Mouse (Mus musculus) retina, postnatal 7 days (tissue): ENCODE measurements around the gene Slc23a2.

Experiments
- DNase-seq: peaks from one replicate; pipeline ENCODE4 v3.0.0-alpha.2; 2012; ENCODE audit warnings: low read depth, low spot score

Slc23a2 gene

DNA sequence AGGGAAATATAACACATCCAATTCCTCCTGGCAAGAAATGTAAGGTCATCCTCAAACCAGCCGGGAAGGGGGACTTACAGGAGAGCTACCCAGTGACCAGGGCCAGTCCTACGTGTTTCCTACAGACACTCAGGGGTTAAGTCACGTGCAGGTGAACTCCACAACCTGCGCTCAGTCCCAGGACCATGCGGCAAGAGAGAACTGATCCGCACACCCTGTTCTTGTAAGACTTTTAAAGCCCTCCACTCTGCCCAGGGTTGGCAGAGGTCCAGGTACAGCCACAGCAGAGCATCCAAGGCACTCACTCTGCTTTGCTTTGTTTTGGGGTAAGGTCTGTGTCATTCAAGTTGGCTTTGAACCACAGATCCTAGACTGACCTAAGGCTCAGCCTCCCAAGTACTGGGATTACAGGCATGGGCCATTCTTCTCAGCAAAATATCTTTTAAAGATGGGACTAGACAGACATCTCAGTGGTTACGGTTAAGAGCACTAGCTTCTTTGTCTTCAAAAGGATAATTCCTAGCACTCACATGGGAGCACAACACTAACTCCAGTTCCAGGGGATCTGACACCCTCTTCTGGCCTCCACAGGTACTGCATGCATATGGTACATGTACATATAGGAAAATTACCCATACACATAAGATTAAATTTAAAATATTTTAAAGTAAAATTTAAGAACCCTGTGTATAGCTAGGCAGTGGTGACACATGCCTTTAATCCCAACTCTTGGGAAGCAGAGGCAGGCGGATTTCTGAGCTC, 8.9 kb downstream of the Slc23a2 start:
- no peak for DNase-seq

- DNase-seq: no peak
Observed at GRCm38 (mm10) chr2:132134758-132135157, 10.2 kb downstream of the Slc23a2 start.

- DNase-seq: no peak
Observed at GRCm38 (mm10) chr2:132133436-132133835, 11.5 kb downstream of the Slc23a2 start.

DNA sequence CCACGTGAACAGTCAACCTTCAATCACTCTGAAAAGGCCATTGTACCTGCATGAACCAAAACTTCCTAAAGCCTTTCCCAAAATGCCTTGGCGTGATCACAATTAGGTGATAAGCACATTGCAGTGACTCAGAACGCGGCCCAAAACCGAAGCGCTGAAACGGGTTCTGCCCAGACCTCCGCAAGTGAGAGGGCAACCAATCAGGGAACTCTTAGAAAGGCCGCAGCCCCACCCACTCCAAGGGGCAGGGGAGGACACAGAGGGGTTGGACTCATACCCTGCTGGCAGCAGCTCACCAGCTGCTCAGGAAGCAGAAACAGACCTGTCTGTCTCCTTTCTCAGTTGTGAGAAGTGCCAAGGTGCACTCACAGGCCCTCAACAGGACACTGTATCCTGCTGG, 13.6 kb downstream of the Slc23a2 start:
- no peak for DNase-seq

GRCm38 (mm10) chr2:132129980-132130379, 14.9 kb downstream of the Slc23a2 start:
- no peak for DNase-seq

DNA sequence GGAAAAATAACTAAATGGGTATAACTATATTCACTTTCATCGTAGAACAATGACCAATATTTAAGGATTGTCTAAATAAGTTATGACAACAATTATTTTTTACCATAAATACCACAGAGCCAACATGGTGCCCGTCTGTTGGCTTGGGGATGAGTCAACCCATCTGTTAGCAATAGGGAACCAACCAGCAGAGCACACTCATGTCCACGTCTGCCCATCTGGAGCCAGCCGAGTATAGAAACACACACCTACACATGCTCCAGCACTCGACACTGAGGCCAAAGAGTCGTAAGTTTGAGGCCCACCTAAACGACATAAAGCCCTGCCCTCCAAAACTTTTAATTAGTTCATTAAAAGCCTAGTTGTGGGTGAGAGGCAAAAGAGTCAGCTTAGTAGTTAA, 15.7 kb downstream of the Slc23a2 start:
- DNase-seq: no peak

- DNase-seq: no peak
Observed at GRCm38 (mm10) chr2:132127904-132128303, 17.0 kb downstream of the Slc23a2 start.

- DNase-seq: no peak
Observed at GRCm38 (mm10) chr2:132126292-132126691, 18.6 kb downstream of the Slc23a2 start.

DNA sequence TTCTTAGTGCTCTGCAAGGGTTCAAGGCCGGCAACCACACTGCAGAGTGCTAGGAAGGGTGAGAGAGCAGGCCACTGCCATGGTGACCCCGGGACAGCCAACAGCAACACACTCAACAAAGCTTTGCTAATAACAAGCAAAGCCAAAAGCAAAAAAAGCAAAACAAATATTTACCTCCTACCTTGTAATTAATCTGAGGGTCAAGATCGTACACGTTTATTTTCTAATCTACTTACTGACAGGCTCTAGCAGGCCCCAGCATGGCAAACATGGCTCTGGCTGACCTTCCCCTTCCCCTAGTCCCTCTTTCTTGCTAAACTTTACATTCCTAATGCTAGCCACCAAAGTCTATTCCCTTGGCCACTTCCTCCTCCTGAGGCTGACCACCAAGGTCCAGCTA, 21.8 kb downstream of the Slc23a2 start:
- no peak for DNase-seq

GRCm38 (mm10) chr2:132121050-132121449, 23.9 kb downstream of the Slc23a2 start:
- DNase-seq: no peak

GRCm38 (mm10) chr2:132118646-132119045, 26.3 kb downstream of the Slc23a2 start:
- DNase-seq: no peak

DNA sequence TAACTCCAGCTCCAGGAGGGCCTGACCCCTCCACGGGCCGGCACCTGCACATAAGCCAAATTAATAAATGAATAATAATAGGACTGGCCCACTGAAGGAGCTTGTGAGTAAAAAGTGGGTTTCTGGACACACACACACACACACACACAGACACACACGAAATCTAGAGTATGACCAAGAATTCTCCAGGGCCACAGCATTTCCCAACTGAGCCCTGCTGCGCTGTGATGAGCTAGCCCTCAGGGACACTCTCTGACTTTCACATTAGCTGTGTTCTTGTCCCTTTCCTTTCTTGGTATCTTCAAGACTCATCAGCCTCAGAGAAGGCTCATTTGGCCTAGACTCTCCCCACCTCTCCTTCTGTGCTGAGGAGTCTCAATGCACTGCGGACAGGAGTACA, 29.0 kb downstream of the Slc23a2 start:
- no peak for DNase-seq

DNA sequence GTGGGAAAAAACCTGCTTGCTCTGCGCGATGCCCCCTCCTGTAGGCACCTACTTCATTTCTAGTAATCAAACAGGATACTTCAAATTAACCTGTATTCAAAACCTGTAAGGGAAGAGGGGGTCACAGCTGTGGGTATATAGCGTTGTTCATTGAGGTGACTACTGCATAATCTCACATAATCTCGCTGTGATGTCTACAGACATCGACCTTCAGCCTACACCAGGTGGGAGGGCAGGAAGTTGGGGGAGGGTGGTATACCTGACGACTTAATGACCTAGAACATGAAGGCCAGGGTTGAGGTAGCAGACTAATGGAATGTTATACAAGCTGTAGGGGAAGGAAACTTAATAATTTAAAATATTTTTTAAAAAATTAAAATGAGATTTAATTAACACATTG, 29.6 kb downstream of the Slc23a2 start:
- DNase-seq: no peak

DNA sequence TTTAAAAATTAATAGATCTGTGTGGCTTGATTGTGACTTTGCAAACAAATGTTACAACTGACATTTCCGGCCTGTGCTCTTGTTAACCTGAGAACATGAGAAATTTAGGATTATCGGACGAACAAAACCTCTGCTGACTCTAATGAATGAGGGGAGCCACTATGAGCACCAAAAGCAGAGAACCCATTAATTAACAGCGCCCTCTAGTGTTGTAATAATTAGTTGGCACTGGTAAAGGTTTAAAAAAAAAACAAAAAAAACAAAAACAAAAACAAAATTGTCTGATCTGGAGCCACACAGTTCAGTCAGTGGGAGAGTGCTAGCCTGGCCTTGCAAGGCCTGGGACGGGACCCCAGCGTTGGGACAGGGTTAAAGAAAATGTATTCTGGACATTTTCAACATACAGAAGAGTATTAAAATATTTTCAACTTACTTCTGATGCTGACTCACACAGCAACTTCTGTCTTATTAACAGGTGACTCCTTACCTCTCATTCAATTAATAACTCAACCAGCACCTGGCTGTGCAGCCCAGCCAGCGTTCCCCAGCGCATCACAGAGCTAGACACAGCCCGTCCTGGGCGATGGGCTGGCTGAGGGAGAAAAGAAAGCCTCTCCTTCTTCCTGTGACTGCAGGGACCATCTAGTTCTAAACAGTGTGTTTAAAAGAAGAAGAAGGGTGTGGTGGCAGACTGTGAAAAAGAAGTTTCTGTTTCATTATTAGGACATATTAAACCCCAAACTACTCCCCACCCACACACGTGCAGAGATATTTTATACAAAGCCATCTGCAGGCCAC, 30.7 kb downstream of the Slc23a2 start:
- peak; percentile 40 for DNase-seq

DNA sequence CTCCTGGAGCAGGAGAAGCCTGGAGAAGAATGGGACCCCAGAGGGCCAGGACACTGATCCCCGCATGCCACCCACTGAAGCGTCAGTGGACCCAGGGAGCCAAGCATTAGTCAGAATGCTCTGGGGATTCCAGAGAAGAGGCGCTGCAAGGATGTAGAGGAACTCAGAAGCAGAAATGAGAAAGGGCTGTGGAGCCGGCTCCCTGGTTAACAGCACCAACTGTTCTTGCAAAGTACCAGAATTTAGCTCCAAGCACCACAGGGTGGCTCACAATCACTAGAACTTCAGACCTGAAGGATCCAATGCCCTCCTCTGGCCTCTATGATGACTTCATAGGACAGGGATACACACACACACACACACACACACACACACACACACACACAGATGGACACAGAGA, 32.6 kb downstream of the Slc23a2 start:
- no peak for DNase-seq

DNA sequence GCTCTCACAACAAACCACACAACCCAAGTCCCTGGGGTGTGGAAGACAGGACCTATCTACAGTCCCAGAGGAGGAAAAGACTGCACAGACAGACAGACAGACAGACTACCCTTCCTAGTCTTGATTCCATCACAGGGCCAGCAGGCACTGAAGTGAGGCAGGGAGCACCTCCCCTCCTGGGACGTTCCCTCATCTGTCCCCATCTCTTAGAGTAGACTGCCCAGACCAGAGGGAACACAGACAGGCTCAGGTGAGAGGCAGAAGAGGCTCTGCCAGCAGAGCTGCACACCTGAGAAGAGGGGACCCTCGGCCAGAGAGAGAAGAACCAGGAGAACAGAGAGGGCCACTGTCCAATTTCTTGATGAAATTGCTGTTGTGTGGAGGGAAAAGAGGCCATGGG, 33.0 kb downstream of the Slc23a2 start:
- no peak for DNase-seq

- DNase-seq: no peak
Observed at GRCm38 (mm10) chr2:132111266-132111665, 33.6 kb downstream of the Slc23a2 start.

GRCm38 (mm10) chr2:132110702-132111101, 34.2 kb downstream of the Slc23a2 start:
- DNase-seq: no peak

DNA sequence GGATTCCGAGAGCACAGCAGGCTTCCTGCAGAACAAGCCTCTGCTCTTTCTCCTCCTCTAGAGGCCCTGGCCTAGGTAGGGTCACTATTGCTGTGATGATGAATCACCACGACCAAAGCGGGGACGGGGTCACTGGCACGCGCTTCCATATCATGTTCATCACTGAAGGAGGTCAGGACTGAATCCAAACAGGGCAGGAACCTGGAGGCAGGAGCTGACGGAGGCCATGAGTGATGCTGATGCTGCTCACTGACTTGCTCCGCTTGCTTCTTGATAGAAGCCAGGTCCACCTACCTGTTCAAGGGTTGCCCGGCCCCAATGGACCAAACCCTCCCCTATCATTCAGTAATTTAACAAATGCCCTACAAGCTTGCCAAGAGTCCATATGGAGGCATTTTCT, 35.9 kb downstream of the Slc23a2 start:
- no peak for DNase-seq

DNA sequence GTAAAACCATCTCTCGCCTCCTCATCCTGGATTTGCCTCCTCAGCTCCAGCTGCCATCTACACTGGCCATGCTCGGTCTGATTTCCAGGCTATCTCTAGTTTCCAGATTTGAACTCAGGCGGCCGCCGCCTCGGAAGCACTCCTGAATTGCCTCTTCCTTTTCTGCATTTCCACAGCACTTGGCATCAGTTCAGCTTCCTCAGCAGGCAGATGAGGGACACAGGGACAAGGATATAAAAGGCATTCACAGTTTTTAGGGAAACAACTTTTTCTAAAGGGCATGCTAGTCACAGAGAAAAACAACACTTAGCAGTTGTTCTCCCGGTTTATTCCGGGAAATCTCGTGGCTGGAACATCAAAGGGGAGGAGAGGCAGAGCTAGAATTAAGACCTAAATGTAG, 37.3 kb downstream of the Slc23a2 start:
- no peak for DNase-seq

GRCm38 (mm10) chr2:132106069-132106468, 38.8 kb downstream of the Slc23a2 start:
- DNase-seq: no peak

GRCm38 (mm10) chr2:132103265-132103664, 41.6 kb downstream of the Slc23a2 start:
- DNase-seq: no peak

- no peak for DNase-seq
Observed at GRCm38 (mm10) chr2:132102505-132103130, 42.3 kb downstream of the Slc23a2 start.
